Mouse (Mus musculus): Measurements from ENCODE around the gene Btbd8.
A peak's percentile ranks its signal among the peaks of the same experiment; 100 is the strongest.

Gene Btbd8

DNA sequence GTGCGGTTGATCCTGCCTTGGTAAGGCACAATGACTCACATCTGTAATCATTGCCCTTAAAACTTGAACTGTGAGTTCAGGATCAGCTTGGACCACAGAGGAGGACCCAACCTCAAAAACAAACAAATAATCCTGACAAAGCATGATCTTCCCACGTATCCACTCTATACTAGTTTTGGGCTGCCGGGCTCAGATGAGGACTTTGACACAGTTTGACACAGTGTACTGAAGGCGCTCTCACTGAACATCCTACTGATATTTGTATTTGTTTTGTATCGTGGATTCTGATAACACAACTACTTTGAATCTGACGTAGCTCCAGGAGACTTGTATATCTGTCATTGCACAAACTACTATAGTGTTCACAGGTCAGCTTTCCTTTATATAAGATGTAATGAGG is 83.6 kb downstream of the Btbd8 start:
- DNase-seq: no peak

DNA sequence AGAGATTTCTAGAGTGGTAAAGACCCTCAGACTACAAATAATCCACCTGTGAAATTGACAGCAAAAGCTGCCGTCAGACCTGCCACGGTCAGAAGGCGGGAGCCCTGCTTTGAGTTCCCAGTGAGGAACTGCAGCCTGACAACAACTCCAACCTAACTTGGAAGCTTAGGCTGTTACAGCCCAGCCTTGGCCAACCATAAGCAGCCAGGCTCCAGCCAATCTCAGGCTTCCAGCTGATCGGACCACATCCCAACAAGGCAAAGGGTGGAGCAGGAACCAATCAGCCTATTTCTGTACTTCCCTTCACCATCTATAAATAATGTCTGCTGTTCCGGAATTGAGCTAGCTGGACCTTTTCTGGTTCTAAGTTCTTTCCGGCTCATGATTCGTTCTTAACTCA is 84.1 kb downstream of the Btbd8 start:
- DNase-seq: no peak

DNA sequence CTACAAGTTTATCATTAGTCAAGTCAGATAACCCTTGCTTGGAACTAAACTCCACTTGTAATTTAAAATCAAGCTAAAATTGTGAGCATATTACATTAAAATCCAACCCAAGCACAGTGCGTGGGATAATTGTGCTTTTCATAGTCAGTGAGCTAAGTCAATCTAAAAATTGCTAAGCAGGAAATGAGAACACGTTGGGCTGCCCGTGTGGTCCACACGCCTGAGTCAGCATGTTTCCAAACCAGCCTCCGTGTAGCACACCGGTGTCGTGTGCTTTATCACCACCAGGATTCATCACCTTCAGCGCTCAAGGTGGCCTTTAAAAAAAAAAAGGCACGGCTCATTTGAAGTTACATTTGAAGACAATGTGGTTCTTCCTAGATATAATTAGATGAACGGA is 86.5 kb downstream of the Btbd8 start:
- DNase-seq: peak; percentile 26

DNA sequence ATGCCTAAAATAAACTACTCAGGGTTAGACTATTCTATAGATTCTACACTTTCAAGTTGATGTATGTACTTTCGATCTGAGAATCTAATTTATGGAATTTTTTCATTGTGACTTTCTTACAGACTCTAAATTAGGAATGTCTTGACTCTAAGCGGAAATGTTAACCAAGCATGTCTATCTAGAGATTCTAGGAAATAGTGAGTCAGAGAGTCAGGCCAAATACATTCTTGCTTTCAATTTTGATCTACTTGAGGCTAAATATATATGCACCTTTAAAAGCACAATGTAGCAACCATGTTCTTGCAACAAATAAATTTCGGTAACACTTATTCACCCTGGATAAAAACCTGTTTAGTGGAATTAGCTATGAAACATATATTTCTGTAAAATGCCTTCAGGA is 91.1 kb downstream of the Btbd8 start:
- DNase-seq: no peak

DNA sequence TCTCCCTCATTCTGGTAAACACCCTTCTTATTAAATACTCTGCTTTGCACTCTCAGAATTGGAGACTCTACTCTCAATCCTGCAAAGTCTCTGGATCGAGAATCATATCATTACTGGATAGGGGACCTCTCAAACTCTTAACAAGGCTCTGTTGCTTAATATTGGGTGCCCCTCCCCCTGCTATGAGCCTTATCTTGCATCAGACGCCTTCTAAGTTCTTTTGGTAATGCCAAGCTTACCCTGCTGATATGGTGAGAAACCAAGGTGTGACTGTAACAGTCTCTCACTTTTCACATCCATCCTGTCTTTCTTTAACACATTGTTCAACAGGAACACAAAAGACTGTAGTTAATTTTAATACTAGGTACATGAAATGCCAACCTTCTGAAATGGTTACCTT is 95.8 kb downstream of the Btbd8 start:
- no peak for DNase-seq

DNA sequence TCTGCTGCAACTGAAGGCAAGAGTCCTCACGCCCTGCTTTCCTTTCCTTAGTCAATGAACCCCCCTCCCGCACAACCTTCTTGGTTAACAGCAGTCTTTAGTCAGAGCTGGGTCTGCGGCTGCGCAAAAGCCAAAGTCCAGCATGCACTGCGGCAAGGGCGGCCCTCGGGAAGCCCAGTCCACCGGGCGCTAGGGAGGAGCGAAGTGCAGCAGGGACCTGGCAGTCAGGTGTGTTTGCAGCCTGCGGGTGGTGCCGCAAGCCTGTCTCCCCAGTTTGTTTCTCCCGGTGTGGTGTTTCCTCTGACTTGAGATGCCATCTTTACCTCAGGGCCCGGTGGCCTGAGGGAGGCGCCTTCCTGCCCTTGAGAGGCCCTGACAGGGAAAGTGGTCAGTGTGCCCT is 96.8 kb downstream of the Btbd8 start, which contains the start of gene 1700028K03Rik:
Gene 1700028K03Rik, plus strand, starts transcription at position 129 of the 400 bp plus-strand sequence.
- no peak for DNase-seq

DNA sequence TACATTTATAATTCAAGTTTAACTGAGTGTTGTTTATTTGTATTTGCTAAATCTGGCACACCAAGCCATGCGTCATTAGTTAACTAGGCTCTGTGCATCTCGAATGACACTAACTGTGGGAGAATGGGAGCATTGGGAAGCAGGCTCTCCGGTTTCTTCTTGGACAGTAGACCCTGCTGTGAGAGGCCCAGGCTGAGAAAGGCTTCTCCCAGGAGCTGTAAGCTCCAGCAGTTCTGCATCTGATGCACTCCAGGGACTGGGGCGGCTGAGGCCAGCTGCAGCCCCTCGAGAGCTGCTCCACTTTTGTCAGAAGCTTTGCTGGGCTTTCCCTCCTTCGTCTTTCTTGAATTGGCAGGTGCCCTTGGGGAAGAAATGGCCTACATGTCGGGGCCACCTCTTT is 103.9 kb downstream of the Btbd8 start:
- DNase-seq: no peak

DNA sequence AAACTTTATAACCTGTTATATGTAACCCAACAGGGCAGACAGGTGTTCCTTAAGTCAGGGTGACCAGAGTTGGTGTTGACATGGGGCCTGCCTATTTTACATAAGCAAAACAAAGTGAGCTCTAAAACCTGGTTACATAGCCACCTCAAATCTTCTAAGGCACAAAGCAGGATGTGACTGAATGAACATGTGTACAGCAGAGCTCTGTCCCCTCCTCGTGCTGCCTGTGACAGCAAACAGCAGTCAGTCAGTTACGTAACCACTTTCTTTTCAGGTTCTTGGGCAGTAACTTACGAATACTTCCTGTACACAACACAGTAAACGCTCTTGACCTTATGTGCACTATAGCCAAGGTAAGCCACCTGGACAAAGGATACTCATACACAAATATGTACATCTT is 108.1 kb downstream of the Btbd8 start:
- peak; percentile 5 for DNase-seq

DNA sequence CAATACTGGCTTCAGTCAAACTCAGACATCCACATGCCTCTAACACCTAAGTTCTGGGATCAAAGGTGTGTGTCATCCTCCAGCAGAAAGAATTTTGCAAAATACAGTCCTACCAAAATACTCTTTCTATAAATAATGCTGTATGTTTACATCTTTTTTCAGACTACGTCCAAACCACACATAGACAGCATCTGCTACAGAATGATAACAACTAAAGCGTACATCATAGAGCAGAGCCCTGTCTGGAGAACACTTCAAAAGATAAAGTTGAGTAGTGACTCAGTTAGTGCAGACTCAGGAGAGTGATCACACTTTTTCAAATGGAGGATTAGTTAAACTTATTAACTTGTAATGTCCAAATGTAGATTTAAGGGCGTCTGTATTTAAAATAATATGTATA is 110.2 kb downstream of the Btbd8 start:
- DNase-seq: no peak

DNA sequence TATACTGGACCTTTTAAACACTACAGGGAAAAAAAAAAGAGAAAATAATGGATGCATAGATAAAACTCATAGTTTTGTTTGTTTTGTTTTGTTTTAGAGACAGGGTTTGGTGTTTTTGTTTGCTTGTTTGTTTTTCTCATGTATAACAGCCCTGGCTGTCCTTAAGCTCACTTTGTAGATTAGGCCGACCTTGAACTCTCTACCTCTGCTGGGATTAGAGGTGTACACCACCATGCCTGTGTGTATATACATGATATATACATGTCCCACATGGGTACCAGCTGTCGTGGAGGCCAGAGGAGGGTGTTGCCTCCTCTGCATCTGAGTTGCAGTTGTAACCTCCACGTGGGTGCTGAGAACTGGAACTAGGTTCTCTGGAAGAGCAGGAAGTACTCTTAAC is 110.6 kb downstream of the Btbd8 start:
- no peak for DNase-seq

DNA sequence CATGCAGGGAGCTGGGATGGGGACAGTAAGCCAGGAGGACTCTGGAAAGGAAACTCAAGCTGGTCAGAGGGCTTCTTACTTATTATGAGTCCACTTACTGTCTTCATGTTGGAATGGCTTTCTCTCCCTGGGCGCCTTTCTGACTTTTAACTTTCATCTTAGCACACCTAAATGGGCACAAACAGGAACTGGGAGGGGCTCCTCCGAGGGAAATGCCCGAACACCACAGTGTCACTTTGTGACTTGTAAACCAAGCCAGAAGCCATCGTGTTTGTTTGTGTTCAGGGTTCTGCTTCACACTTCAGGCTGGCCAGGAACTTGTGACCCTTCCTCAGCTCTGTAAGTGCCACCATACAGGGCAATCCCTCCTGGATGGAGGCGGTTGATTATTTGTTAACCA is 116.5 kb downstream of the Btbd8 start:
- DNase-seq: no peak

DNA sequence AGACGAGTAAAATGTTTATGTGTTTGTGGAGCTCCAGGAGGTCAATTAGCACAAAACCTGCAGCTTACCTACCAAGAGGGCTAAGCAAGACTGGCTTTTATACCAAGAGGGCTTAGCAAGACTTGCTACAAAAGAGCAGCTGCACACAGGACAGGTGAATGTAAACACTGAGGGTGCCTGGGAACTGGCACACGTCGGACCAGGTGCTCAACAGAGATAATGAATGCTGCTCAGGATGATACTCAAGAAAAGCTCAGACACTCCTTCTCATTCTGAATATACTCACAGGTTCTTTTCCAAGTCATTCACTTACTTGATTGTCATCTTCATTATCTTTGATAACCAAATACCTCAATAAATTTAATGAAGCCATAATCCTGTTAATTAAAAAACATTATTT is 119.2 kb downstream of the Btbd8 start:
- DNase-seq: no peak

Measured in thymus, postnatal 14 days (tissue).